Mouse (Mus musculus): ENCODE results near the gene Ldlrad3. TPM values are rescaled to one million over a fixed set of nuclear protein-coding genes. Genes with fewer than 3 reads are reported as not detected.

Ldlrad3 gene
- 1.1 and 3.7 TPM in 2 replicates for polyA plus RNA-seq (2011; ENCODE audit: insufficient read depth, insufficient read length, low replicate concordance, missing spikeins)

GRCm38 (mm10) chr2:102185951-102186561 is at the start of gene Ldlrad3:
TSS of gene Ldlrad3 (minus strand) at chr2:102186385.
- peak within 1 kb of the TSS; percentile 55 for H3K4me3 ChIP-seq (replicated peaks; ENCODE audit: control insufficient read depth, low read depth, low read length)
- peak within 1 kb of the TSS; percentile 59; the same call in 1 of the 2 replicates for H3K27ac ChIP-seq (ENCODE audit: control insufficient read depth, insufficient read depth, low read depth, low read length, poor library complexity)
- 1% methylated on average over 74 of the region's 77 CpGs for WGBS
- peaks cover 2% of the 10 kb centered on the region; the same call in 1 of the 2 replicates for H3K4me1 ChIP-seq (ENCODE audit: control insufficient read depth, insufficient read depth, low read length)
- TF ChIP-seq CTCF (IDR thresholded peaks at IDR 0.05; ENCODE audit: control insufficient read depth, insufficient read depth, low read length) = no peak
- peak; percentile 34; the same call in 1 of the 2 replicates for TF ChIP-seq POLR2A (IDR thresholded peaks at IDR 0.05; ENCODE audit: borderline replicate concordance, control insufficient read depth, low read depth, low read length)

- H3K4me1 ChIP-seq (ENCODE audit: control insufficient read depth, insufficient read depth, low read length) = no peaks in the 10 kb centered on the region
- no peak overlapping the region for H3K27ac ChIP-seq (ENCODE audit: control insufficient read depth, insufficient read depth, low read depth, low read length, poor library complexity)
- no peak overlapping the region for H3K4me3 ChIP-seq (replicated peaks; ENCODE audit: control insufficient read depth, low read depth, low read length)
- TF ChIP-seq CTCF (IDR thresholded peaks at IDR 0.05; ENCODE audit: control insufficient read depth, insufficient read depth, low read length) (no peak), POLR2A (IDR thresholded peaks at IDR 0.05; ENCODE audit: borderline replicate concordance, control insufficient read depth, low read depth, low read length) (no peak)
- 81% methylated on average over 5 of the region's 5 CpGs for WGBS
These were observed 45.3 kb upstream of the Ldlrad3 start for GRCm38 (mm10) chr2:102231470-102231869.

GRCm38 (mm10) chr2:102229126-102229525 is 42.9 kb upstream of the Ldlrad3 start:
- WGBS = 66% methylated on average over 2 of the region's 2 CpGs
- no peak overlapping the region for H3K4me3 ChIP-seq (replicated peaks; ENCODE audit: control insufficient read depth, low read depth, low read length)
- H3K4me1 ChIP-seq (ENCODE audit: control insufficient read depth, insufficient read depth, low read length) = no peaks in the 10 kb centered on the region; the same call in 1 of the 2 replicates
- no peak overlapping the region for H3K27ac ChIP-seq (ENCODE audit: control insufficient read depth, insufficient read depth, low read depth, low read length, poor library complexity)
- TF ChIP-seq POLR2A (IDR thresholded peaks at IDR 0.05; ENCODE audit: borderline replicate concordance, control insufficient read depth, low read depth, low read length) (no peak), CTCF (IDR thresholded peaks at IDR 0.05; ENCODE audit: control insufficient read depth, insufficient read depth, low read length) (no peak)

- WGBS = 60% methylated on average over 5 of the region's 5 CpGs
- H3K4me3 ChIP-seq (replicated peaks; ENCODE audit: control insufficient read depth, low read depth, low read length) = no peak overlapping the region
- no peak overlapping the region for H3K27ac ChIP-seq (ENCODE audit: control insufficient read depth, insufficient read depth, low read depth, low read length, poor library complexity)
- H3K4me1 ChIP-seq (ENCODE audit: control insufficient read depth, insufficient read depth, low read length) = no peaks in the 10 kb centered on the region; the same call in 1 of the 2 replicates
- no peak for TF ChIP-seq CTCF (IDR thresholded peaks at IDR 0.05; ENCODE audit: control insufficient read depth, insufficient read depth, low read length)
- TF ChIP-seq POLR2A (IDR thresholded peaks at IDR 0.05; ENCODE audit: borderline replicate concordance, control insufficient read depth, low read depth, low read length) = no peak
These were observed 42.1 kb upstream of the Ldlrad3 start for GRCm38 (mm10) chr2:102228331-102228730.

GRCm38 (mm10) chr2:102227839-102228238 is 41.7 kb upstream of the Ldlrad3 start:
- peaks cover 1% of the 10 kb centered on the region; the same call in 1 of the 2 replicates for H3K4me1 ChIP-seq (ENCODE audit: control insufficient read depth, insufficient read depth, low read length)
- H3K4me3 ChIP-seq (replicated peaks; ENCODE audit: control insufficient read depth, low read depth, low read length) = no peak overlapping the region
- WGBS = 82% methylated on average over 8 of the region's 8 CpGs
- TF ChIP-seq CTCF (IDR thresholded peaks at IDR 0.05; ENCODE audit: control insufficient read depth, insufficient read depth, low read length) (no peak), POLR2A (IDR thresholded peaks at IDR 0.05; ENCODE audit: borderline replicate concordance, control insufficient read depth, low read depth, low read length) (no peak)
- H3K27ac ChIP-seq (ENCODE audit: control insufficient read depth, insufficient read depth, low read depth, low read length, poor library complexity) = no peak overlapping the region

GRCm38 (mm10) chr2:102226274-102226673 is 40.1 kb upstream of the Ldlrad3 start:
- no peak overlapping the region for H3K4me3 ChIP-seq (replicated peaks; ENCODE audit: control insufficient read depth, low read depth, low read length)
- TF ChIP-seq POLR2A (IDR thresholded peaks at IDR 0.05; ENCODE audit: borderline replicate concordance, control insufficient read depth, low read depth, low read length) (no peak), CTCF (IDR thresholded peaks at IDR 0.05; ENCODE audit: control insufficient read depth, insufficient read depth, low read length) (no peak)
- H3K27ac ChIP-seq (ENCODE audit: control insufficient read depth, insufficient read depth, low read depth, low read length, poor library complexity) = no peak overlapping the region
- 56% methylated on average over 15 of the region's 15 CpGs for WGBS
- peaks cover 1% of the 10 kb centered on the region; the same call in 1 of the 2 replicates for H3K4me1 ChIP-seq (ENCODE audit: control insufficient read depth, insufficient read depth, low read length)

GRCm38 (mm10) chr2:102223355-102224128 is 37.4 kb upstream of the Ldlrad3 start:
- peaks cover 1% of the 10 kb centered on the region; the same call in 1 of the 2 replicates for H3K4me1 ChIP-seq (ENCODE audit: control insufficient read depth, insufficient read depth, low read length)
- H3K27ac ChIP-seq (ENCODE audit: control insufficient read depth, insufficient read depth, low read depth, low read length, poor library complexity) = no peak overlapping the region
- no peak overlapping the region for H3K4me3 ChIP-seq (replicated peaks; ENCODE audit: control insufficient read depth, low read depth, low read length)
- 40% methylated on average over 11 of the region's 11 CpGs for WGBS
- no peak for TF ChIP-seq POLR2A (IDR thresholded peaks at IDR 0.05; ENCODE audit: borderline replicate concordance, control insufficient read depth, low read depth, low read length)
- TF ChIP-seq CTCF (IDR thresholded peaks at IDR 0.05; ENCODE audit: control insufficient read depth, insufficient read depth, low read length) = no peak

- TF ChIP-seq CTCF (IDR thresholded peaks at IDR 0.05; ENCODE audit: control insufficient read depth, insufficient read depth, low read length) (no peak), POLR2A (IDR thresholded peaks at IDR 0.05; ENCODE audit: borderline replicate concordance, control insufficient read depth, low read depth, low read length) (no peak)
- Histone ChIP-seq H3K4me1 (ENCODE audit: control insufficient read depth, insufficient read depth, low read length) (peaks cover 1% of the 10 kb centered on the region; the same call in 1 of the 2 replicates), H3K27ac (ENCODE audit: control insufficient read depth, insufficient read depth, low read depth, low read length, poor library complexity) (no peak overlapping the region), H3K4me3 (replicated peaks; ENCODE audit: control insufficient read depth, low read depth, low read length) (no peak overlapping the region)
- 54% methylated on average over 3 of the region's 3 CpGs for WGBS
These were observed 36.6 kb upstream of the Ldlrad3 start for GRCm38 (mm10) chr2:102222749-102223148.

Measured in bone marrow, adult 2 months (tissue).